Mouse (Mus musculus) c-Kit-negative CD71-positive TER-119-positive erythroid progenitor cells, embryonic 14.5 days (primary cell): ENCODE results near the gene Cdc14b.
A peak's percentile ranks its signal among the peaks of the same experiment; 100 is the strongest.
"Not testable (repeated sequence)": the region's sequence is repeated elsewhere in the genome, so short reads cannot be mapped to it uniquely, and the experiment has no call there.

Experiments
- DNase-seq: peaks from one replicate; pipeline ENCODE4 v3.0.0-alpha.2; 2013; ENCODE audit warnings: low read depth, low spot score

The Cdc14b gene

DNA sequence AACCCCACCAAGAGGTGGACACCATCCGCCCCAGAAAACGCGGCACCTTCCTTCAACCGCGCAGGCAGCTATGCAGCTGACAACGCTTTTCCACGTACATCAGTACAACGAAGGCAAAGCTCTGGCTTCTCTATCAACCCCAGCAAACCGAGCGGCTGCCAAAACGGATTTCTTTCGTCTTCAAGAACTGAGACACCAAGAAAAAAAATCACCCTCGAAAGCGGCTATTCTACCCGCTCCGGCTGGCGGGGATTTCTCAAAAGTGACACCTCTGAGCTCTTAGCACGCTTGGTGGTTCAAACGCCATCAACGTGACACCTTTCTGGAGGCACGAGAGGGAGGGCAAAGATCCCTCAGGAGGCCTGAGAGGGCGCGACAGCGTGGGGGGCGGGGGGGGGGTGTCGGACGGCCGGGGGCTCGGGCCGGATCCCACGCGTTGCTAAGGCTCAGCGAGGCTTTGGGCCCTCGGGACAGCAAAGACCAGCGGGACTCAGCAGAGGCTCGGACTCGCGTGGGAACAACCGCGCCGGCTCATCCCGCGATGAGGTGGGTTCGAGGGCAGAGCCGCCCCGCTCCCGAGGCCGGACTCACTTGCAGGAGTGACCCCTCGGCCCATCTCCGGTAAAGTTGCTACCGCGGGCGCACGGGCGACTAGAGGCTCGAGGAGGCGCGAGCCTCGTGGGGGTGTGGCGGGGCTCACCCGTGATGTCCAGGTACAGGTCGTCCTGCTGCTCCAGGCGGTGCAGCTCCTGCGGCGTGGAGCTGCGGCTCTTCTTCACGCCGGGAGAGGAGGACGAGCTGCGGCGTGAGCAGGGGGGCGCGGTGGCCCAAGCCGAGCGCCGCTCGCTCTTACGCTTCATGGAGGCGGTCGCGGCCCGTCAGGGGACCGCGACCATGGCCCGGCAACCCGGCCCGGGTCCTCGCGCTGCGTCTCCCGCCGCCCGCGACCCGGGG lies 922 bp downstream of the Cdc14b start:
- no peak for DNase-seq

DNA sequence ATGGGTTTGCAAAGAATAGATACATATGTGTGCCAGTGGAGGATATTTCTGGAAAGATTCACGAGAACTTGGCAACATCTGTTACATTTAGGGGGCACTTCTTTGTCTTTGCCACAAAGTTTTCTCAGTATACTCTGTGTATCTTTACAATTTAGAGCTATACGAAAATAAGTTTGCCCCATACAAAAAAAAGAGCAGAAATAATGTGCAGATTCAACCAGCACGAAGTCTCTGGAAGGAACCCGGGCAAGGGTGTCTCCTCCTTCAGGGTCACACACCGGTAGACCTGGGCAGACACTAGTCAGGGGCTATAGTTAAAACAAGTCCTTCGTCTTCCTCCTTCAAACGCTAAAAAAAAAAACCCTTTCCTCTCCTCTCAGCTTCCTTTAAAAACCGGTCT lies 1.7 kb downstream of the Cdc14b start:
- no peak for DNase-seq

DNA sequence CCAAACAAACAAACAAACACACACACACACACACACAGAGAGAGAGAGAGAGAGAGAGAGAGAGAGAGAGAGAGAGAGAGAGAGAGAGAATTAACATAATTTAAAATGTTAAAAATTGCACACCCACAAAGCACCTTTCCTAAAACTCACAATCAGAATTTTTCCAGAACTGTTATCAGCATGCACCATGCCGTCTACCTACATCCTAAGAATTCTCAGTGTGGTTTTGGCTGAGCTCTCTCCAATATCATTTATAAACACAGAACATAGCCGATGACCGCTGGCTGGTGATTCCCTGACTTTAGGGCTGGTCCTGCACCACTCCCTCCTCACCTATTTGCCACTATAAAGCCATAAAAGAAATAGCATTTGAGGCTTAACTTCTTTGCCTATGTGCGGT lies 6.7 kb downstream of the Cdc14b start:
- DNase-seq = no peak

DNA sequence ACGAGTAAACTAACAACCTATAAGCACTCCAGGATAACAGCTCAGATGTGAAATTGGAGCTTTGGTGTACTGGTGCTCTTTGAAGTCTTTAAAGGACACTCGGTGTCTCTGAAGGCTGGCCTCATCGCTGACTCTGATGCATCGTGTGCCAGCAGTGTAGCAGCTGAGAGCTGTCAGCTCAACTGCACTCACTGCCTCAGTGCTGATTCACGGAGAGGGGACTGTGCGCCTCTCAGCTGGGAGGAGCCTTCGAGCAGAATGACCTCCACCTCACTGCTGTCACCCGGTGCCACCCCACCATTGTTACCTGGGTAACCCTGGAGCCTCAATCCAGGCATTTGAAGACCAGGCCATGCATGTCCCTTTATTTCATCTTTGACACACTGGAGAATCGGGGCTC lies 7.9 kb downstream of the Cdc14b start:
- no peak for DNase-seq

DNA sequence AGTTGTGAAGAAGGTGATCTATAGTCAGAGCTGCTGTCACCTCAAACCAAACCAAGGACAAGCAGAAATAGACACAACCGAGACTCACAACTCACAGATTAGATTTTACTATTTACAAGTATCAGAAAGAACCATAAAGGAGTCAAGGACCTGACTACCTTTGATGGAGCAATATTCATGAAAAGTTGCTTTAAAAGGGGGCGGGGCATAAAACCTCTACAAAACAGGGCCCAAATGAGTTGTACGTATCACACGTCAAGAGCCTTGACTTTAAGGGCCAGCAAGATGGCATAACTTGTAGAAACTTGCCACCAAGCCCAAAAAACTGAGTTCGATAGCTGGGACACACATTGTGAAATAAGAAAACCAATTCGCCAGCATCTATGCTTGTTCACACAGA lies 10.5 kb downstream of the Cdc14b start:
- DNase-seq = no peak

DNA sequence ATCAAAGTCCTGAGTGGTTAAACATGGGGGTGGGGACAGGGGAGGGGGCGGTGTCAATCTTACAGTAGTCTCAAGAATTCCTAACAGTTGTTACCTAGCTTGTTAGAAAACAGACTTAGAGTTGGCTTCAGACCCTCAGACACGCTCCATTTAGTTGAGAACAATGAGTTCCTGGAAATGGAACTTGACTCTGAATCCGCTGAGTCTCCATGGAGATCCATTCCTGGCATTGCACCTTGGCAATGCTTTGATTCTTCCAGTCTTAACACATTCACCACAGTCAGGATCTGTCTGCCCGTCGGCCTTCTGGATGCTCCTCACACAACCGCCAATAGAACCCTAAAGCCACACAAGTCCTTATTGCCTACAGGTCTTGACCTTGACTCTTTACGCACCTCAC lies 15.2 kb downstream of the Cdc14b start:
- no peak for DNase-seq

DNA sequence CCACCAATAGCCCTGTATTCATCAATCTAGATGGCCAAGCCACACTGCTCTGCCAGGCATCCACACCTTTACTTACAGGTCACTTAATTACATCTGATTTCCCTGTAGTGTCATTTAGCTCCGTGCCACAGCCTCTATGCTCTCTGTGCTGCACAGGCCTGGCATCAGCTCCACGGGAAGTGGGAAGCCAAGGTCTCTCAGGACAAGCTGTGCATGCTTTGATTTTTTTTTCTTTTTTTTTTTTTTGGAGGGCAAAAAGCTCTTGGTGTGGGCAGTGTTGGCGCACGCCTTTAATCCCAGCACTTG lies 16.6 kb downstream of the Cdc14b start:
- no peak for DNase-seq

DNA sequence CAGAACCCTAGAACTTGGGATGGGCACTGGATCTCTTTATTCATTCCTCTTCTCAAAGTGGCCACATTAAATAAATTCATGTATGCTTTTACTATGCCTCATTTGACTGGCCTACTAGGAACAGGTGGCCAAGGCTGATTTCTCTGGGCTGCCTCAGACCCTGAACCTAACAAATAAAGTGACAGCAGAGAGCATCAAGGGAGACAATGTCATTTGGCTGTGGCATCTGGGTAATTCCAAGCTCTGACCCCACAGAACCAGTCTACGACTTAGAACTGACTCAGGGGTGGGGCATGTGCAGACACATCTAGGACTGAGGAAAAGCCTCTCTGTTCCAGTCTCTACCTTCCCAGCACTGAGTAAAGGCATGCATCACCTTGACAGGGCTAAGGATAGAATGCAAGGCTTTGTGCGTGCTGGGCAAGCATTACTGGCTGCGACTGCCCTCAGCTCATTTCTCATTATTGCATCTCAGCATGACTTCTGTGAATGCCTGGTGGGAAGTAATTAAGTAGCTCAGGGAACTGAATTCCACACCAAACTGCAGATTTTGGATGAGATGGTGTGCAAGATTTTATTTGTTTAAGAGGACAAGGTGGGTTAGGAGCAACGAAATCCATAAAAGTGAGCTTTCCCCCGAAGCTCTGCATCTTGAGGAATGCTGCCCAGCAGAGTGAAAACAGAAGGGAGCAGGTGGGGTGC lies 17.1 kb downstream of the Cdc14b start:
- no peak for DNase-seq

DNA sequence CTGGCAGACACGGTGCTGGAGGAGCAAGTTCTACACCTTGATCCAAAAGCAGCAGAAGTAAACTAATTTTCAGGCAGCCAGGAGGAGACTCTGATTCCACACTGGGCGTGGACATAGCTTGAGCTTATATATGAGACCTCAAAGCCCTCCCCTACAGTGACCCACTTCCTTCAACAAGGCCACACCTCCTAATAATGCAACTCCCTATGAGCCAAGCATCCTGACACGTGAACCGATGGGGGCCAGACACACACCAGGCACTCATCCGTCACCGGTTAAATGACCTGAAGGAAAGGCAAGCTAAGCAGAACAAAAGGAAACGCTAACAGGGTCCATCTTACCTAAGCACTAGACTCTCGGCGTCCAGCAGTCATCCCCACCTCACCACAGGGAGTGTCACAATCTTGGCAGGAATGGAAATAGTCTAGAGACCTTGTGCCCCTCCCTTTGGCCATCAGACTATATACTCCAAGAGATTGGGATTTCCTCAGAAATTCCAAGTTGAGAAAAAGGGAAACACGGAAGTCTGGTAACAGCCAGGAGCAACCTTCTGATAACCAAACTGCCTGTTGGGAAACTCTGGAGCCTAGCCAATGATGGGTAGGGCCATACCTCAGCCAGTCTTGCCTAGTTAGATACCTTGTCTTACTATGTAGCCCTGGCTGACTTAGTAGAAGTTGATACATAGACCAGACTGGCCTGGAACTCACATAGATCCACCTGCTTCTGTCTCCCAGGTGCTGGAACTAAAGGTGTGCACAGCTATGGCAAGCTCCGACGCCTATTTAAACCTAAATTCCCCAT lies 17.9 kb downstream of the Cdc14b start:
- DNase-seq = no peak

DNA sequence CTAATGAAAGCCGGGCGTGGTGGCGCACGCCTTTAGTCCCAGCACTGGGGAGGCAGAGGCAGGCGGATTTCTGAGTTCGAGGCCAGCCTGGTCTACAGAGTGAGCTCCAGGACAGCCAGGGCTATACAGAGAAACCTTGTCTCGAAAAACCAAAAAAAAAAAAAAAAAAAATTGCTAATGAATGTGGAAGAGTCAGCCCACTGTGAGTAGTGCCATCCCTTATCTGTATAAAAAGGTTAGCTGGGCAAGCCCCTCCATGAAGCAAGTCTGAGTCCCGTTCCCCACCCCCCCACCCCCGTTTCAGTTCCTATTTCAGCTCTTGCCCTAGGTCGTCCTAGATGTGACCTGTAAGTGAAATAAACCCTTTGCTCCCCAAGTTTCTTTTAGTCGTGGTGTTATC lies 20.9 kb downstream of the Cdc14b start:
- not testable (repeated sequence) for DNase-seq

DNA sequence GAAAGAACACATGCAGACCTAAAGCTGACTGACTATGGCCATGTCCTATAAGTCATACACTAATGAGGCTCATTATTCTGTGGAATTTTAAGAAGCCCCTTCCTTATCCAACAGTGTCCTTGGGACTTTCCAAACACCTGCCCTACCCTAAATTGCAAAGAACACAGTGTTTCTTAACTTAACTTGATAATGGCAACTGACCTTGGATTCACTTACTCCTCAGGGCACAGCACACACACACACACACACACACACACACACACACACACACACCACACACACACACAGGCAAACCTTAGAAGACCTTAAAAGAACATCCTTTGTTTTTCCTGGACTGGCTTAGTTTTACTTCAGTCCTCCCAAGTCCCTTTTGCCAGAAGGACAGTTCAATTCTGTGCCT lies 21.4 kb downstream of the Cdc14b start:
- DNase-seq = no peak

DNA sequence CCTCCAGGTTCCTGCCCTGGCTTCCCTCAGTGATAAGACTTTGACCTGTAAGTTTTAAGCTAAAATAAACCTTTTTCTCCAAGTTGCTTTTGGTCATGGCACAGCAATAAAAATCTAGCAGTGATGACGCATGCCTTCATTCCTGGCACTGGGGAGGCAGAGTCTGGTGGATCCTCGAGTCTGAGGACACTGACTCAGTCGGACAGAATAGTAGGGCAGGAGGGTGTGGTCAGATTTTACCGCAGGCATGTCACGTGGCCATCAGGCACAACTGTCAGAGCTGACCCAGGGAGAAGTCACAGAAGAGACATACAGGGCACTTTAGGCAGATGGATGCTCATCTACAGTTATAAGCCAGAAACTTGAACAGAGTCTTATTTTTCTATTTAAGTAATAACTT lies 22.9 kb downstream of the Cdc14b start:
- DNase-seq = no peak

DNA sequence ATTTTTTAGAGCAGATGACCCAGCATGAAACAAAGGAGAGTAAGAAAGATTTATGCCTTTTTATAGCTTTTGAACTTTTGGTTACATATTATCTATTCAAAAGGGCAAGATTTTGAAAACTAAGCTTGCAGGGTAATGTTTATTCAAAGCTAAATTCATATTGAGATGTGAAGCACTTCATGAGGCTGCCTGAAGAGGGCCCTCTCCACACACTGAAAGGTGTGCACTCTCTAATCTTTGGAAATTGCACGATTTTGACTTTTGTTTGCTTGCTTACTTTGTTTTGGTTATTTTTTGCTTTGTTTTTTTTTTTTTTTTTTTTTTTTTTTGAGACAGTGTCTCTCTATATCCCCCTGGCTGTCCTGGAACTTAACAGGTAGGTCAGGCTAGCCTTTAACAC lies 24.7 kb downstream of the Cdc14b start:
- no peak for DNase-seq

DNA sequence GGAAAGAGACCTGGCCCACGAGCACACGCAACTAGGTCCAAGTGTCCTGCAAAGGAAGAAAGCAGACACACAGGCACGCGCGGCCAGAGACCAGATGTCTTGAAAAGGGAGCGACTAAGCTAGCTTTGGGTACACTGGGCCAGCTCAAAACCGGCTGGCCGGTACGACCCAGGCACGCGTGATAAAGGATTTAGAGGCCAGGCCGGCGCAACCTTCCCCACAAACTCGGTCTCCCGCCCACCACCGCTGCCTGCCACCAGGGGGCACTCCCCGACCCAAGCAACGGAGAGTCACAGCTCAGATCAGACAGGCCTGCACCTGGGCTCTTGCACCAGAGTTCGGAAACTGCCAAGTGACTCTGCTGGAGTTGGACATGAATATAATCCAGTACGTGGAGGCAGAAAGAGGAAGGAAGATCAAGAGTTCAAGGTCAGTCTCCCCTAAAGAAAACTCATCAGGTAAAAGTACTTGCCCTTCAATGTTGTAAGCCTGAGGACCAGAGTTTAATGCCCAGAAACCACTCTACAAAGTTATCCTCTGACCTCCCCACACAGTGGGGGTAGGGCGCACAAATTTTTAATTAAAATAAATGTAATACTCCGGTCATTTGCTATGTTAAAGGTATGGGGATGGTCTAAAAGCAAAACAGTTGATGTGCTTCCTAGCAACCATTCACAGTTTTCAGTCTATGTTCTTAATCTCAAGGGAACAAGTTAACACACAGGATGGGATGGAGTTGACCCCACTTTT lies 26.1 kb downstream of the Cdc14b start:
- DNase-seq = peak; percentile 54

DNA sequence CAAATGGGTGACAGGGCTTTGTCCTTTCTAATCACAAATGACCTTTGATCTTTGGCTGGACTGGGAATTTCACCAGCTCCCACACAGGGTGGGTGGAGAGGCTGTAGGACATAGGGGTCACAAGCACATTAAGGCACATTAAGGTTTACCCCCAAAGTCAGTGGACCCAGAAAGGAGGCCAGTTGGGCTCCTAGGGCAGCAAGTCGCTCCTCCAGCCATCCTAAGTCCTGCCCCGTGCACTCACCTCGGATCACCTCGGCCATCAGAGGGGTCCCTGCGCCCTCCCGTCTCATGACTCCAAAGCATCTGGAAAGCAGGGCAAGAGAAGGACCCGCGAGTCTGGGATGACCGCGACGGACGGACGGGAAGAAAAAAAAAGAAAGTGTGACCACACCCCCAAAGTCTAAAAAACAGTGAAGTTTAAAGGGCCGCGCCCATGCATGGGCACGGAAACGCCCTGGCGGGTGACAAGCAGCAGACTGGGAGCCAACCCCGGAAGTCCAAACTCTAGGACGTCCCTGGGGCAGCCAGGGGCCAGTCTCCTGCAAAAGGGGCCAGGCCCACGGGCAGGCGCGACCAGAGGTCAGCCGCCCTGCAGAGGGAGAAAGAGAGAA lies 26.8 kb downstream of the Cdc14b start:
- peak; percentile 42 for DNase-seq

DNA sequence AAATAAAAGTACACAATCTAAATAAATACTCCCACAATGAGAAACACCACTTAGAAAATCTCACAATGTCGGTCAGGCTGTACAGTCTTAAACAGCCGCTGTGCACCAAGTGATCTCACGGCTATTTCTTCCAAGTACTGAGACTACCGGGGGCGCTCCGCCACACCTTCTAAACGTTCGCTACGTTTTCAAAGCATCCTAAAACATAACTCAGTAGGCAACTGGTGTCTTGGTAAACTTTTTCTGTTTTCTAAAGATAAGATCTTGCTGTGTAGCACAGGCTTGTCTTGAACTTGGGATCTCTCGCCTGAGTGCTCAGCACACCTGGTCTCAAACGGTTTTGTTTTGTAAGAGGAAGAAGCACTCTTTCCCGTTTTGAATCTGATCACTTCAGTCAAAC lies 29.0 kb downstream of the Cdc14b start:
- DNase-seq = no peak

DNA sequence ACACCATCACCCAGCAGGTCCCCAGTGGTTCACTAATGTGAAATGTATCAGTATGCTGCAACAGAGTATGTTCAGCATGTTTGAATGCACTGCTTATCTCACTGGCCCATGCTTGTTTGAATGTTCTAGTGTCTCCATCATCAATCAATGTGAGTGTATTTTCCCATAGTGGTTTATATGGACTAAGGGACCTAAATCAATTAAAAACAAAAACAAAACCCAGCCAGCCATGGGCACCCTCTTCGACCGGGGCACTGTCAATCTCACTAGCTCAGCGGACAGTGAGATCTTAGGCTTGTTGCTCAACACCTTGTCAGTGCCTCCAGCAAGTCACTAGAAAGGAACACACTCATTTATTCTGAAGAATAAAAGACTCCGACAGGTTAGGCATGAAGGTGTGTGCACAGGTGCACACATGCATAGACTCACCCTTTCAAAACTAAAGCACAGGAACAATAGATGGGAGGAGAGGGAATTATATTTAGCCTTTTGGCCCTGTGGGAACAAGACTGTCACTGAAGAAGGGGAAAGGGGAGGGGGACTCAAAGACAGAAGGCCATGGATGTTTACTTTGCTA lies 30.3 kb downstream of the Cdc14b start:
- DNase-seq = no peak

DNA sequence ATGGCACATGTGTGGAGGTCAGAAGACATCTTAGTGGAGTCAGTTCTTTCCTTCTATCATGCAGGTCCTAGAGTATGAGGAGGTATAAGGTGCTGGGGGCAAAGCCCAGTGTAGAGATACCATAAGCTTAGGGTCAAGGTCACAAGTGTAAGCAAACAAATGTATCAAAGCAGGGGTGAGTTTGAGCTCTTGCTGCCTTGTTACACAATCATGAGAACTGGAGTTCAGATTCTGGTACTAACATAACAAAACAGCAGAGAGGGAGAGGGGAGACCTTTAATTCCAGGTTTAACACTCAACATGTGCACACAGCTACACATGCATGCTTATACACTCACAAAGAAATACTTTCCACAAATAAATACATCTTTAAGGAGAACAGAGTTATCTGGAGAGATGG lies 32.4 kb downstream of the Cdc14b start:
- no peak for DNase-seq

DNA sequence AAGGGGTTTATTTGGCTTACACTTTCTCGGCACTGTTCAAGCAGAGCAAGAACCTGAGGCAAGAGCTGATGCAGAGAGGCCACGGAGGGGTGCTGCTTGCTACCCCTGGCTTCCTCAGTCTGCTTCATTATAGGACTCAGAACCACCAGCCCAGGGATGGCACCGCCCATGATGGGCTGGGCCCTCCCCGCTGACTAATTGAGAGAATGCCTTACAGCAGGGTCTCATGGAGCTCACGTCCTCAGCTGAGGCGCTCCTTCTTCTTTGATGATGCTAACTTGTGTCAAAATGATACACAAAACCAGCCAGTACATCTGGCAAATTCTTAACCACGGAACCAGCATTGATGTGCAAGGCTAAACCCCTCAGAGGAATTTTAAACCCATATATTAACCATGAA lies 34.5 kb downstream of the Cdc14b start:
- DNase-seq = no peak

DNA sequence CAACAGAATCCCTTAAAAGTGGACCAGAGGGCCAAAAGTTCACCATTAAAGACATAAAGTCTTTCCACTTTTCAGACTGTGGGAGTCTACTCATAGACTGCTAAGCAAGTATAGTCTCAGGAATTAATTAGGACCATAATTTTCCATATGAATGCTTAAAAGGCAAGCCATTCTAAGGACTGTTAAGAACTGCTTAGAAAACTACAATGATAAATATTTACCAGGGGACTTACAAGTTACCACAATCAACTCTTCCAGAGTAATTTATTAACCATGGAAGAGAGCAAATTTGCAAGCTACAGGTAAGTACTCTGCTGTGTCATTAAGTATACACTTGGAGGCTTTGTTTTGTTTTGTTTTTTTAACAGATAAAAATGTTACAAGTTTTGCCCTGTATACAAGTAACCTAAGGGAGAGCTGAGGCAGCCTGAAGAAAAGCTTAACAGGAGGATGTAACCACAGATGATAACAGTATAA lies 37.4 kb downstream of the Cdc14b start:
- no peak for DNase-seq
